Mouse (Mus musculus) cerebellum, adult 2 months (tissue): ENCODE results near the gene Pnn. TPM values are rescaled to one million over a fixed set of nuclear protein-coding genes. Genes with fewer than 3 reads are reported as not detected.

Experiments
- DNase-seq, 2 experiments: peaks; one replicate each; pipeline ENCODE4 v3.0.0; 2021
- H3K27ac ChIP-seq: fragments of 200-500 bp; 2 replicates; pipeline ENCODE4 v1.5.1; 2012; ENCODE audit warnings: low read length, control low read depth, inconsistent platforms; ENCODE audit not compliant: insufficient read depth
- H3K27me3 ChIP-seq: fragments of 200-500 bp; 2 replicates; pipeline ENCODE4 v1.6.1; 2012; ENCODE audit warnings: inconsistent platforms, mild to moderate bottlenecking, low read length, moderate library complexity; ENCODE audit not compliant: control insufficient read depth, insufficient read depth
- H3K4me1 ChIP-seq: fragments of 200-500 bp; 2 replicates; pipeline ENCODE4 v1.6.1; 2011; ENCODE audit warnings: low read length; ENCODE audit not compliant: control insufficient read depth, insufficient read depth
- H3K4me3 ChIP-seq: fragments of 200-500 bp; replicated peaks from 2 replicates; pipeline ENCODE3; 2011; ENCODE audit warnings: mild to moderate bottlenecking, low read depth, low read length, control low read depth; ENCODE audit not compliant: insufficient read depth
- CTCF ChIP-seq: fragments of 200-500 bp; IDR thresholded peaks from 2 replicates; pipeline ENCODE4 v1.5.1; 2011; ENCODE audit warnings: low read depth, mild to moderate bottlenecking, control low read depth, low read length, moderate library complexity, borderline replicate concordance; ENCODE audit not compliant: insufficient read depth
- POLR2A ChIP-seq: fragments of 200-500 bp; IDR thresholded peaks from 2 replicates; pipeline ENCODE4 v1.6.1; 2011; ENCODE audit warnings: low read length, control low read depth, borderline replicate concordance; ENCODE audit not compliant: insufficient read depth
- WGBS: fragments of 180-500 bp; shearing (Covaris S2); methylation state at CpG from one replicate; pipeline ENCODE4 v1.1.7; 2018; 5-methylcytosine and 5-hydroxymethylcytosine counted together
- polyA plus RNA-seq: library from polyadenylated mRNA; depleted of rRNA; stranded (reverse); fragments of >200 nt; gene quantifications from 2 replicates; pipeline ENCODE4 v1.2.3, GENCODE M21; 2012

Pnn gene
- polyA plus RNA-seq, 1 experiment = 81.5 TPM

DNA sequence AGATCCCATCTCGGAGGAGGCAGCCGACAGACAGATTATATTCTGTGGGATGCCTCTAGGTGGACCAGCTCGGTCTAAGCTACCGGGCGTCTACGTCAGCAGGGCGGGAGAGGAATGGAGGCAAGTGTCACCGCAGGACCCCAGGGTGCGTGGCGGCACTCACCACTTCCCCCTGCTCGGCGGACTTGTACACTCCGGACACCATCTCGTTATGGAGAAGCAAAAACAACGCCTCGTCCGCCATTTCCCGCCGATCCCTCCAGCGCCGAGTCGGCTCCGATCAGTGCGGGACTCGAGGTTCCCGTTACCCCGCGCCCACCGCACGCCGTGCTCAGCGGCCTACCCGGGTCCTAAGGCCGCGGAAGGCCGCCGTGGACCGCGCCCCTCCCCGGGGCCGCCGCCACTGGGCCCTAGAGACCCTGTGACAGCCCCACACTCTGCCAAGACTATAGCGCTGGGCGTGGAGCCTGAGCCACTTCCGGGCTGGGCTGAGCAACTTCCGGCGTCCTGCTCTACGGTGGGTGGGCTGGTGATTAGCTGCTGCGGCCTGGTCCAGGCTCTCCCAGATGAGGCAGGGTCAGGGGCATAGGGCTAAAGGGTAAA is 5.6 kb upstream of the Pnn start, which contains the start of gene Trappc6b:
Trappc6b (minus strand) TSS at position 480 of the 603 bp plus-strand sequence.
- H3K27ac ChIP-seq = peak within 1 kb of the TSS; percentile 95
- WGBS = under 1% methylated on average over 49 of the region's 49 CpGs
- H3K4me1 ChIP-seq = peaks cover 3% of the 10 kb centered on the region; the same call in 1 of the 2 replicates
- H3K27me3 ChIP-seq = no peaks in the 10 kb centered on the region
- DNase-seq = peak; percentile 78 to 82
- TF ChIP-seq CTCF = peak; percentile 39; the same call in 1 of the 2 replicates
- peak; percentile 50; the same call in 1 of the 2 replicates for TF ChIP-seq POLR2A
- H3K4me3 ChIP-seq = peak within 1 kb of the TSS; percentile 95

DNA sequence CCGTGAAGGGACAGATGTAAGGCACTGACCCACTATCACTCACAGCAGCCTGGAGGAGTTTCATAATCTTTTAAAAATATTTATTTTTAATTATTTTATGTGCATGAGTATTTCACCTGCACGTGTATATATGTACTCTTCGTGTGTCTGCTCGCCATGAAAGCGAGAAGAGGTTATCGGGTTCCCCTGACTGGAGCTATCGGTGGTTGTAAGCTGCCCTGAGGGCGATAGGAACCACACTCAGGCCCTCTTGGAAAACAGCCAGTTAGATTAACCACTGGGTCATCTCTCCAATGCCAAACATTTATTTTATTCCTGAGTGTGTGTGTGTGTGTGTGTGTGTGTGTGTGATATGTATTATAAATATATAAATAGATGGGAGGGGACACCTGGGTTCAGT is 1.8 kb upstream of the Pnn start:
- WGBS = 86% methylated on average over 8 of the region's 8 CpGs
- H3K27me3 ChIP-seq = no peaks in the 10 kb centered on the region
- H3K4me1 ChIP-seq = peaks cover 5% of the 10 kb centered on the region; the same call in 1 of the 2 replicates
- H3K4me3 ChIP-seq = no peak overlapping the region
- H3K27ac ChIP-seq = no peak overlapping the region
- no peak for TF ChIP-seq CTCF
- no peak for TF ChIP-seq POLR2A
- no peak for DNase-seq

DNA sequence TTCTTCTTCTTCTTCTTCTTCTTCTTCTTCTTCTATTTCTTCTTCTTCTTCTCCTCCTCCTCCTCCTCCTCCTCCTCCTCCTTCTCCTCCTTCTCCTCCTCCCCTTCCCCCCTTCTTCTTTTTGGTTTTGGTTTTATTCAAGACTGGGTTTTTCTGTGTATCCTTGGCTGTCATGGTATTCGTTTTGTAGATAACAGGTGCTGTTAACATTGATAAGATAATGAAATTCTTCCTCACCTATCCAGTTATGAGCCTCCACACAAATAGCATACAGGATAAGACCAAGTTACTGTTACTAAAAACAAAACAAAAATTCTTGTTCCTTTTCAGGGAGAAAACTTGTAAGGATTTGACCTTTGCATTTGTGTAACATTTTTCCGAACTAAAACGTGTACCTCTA is 908 bp upstream of the Pnn start:
- no peak overlapping the region for H3K27ac ChIP-seq
- 73% methylated on average over 3 of the region's 3 CpGs for WGBS

DNA sequence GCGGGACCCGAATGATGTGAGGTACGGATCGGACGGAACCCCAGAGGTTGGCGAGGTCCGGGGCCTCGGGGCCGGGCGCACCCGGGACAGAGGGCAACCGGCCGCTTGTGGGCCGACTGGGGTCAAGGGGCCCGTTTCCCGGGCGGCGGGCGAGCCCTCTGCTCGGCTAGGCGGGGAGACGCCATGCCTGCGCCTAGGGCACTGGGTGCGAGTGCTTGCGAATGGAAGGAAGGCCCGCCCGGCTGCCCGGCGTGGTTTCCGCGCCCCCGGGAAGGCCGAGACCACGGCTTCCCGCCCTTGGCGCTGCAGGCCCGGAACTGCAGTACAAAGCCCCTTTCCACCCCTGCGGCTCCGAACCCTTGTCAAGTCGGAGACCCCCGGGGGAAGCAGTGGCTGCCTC is 411 bp downstream of the Pnn start:
- peak overlapping the region; percentile 94 for H3K4me3 ChIP-seq
- peak overlapping the region; percentile 86 for H3K27ac ChIP-seq
- WGBS = 1% methylated on average over 40 of the region's 41 CpGs
- peaks cover 5% of the 10 kb centered on the region; the same call in 1 of the 2 replicates for H3K4me1 ChIP-seq
- H3K27me3 ChIP-seq = no peaks in the 10 kb centered on the region
- no peak for TF ChIP-seq CTCF
- TF ChIP-seq POLR2A = no peak
- no peak for DNase-seq

More for the DNA sequence above, 908 bp upstream of the Pnn start:
- Histone ChIP-seq H3K27me3 (no peaks in the 10 kb centered on the region), H3K4me3 (peak overlapping the region; percentile 84), H3K4me1 (peaks cover 5% of the 10 kb centered on the region; the same call in 1 of the 2 replicates)
- no peak for TF ChIP-seq POLR2A
- TF ChIP-seq CTCF = no peak
- no peak for DNase-seq

DNA sequence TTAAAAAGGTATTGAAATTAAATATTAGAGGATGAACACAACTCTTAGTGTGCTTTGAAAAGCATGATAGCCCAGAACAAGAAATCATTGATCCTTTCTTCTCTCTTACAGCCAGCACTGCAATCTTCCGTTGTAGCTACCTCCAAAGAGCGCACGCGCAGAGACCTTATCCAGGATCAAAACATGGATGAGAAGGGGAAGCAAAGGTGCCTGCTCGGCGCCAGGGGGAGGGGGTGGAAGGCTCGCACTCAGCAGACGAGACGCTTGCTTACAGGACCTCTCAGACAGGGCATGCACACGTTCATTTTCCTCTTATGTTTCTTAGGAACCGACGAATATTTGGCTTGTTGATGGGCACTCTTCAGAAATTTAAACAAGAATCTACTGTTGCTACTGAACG is 2.1 kb downstream of the Pnn start:
- H3K27me3 ChIP-seq = no peaks in the 10 kb centered on the region
- 90% methylated on average over 13 of the region's 13 CpGs for WGBS
- DNase-seq = no peak
- peaks cover 5% of the 10 kb centered on the region; the same call in 1 of the 2 replicates for H3K4me1 ChIP-seq
- H3K27ac ChIP-seq = no peak overlapping the region
- H3K4me3 ChIP-seq = no peak overlapping the region
- TF ChIP-seq POLR2A (no peak), CTCF (no peak)

DNA sequence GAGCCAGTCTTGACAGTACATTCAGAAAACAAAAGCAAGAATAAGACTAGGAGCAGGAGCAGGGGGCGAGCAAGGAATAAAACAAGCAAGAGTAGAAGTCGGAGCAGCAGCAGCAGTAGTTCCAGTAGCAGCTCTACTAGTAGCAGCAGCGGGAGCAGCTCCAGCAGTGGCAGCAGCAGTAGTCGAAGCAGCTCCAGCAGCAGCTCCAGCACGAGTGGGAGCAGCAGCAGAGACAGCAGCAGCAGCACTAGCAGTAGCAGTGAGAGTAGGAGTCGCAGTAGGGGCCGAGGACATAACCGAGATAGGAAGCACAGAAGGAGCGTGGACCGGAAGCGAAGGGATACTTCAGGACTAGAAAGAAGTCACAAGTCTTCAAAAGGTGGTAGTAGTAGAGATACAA is 5.6 kb downstream of the Pnn start:
- TF ChIP-seq POLR2A = no peak
- no peak for TF ChIP-seq CTCF
- no peak overlapping the region for H3K27ac ChIP-seq
- peaks cover 5% of the 10 kb centered on the region; the same call in 1 of the 2 replicates for H3K4me1 ChIP-seq
- H3K4me3 ChIP-seq = no peak overlapping the region
- DNase-seq = no peak
- WGBS = 89% methylated on average over 11 of the region's 11 CpGs
- no peaks in the 10 kb centered on the region for H3K27me3 ChIP-seq

DNA sequence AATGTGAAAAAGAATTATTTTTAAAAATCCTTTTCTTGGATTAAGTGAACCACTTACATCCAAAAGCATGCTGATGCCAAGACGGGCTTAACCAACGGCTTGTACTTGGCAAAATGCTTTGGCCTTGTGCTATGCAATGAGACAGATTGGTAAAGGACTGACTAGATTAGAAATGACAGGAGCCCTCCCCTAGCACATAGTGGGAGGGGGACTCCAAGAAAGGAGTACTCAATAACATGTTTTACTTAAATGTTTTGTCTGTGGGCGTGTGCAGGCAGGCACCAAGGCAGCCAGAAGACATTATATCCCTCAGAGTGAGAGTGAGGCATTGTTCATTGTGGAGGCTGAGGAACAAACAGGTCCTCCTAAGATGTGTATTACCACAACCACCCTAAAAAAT is 7.4 kb downstream of the Pnn start:
- H3K27me3 ChIP-seq = no peaks in the 10 kb centered on the region
- no peaks in the 10 kb centered on the region for H3K4me1 ChIP-seq
- no peak overlapping the region for H3K4me3 ChIP-seq
- no peak for DNase-seq
- H3K27ac ChIP-seq = no peak overlapping the region
- no peak for TF ChIP-seq POLR2A
- no peak for TF ChIP-seq CTCF
- 19% methylated on average over 3 of the region's 3 CpGs for WGBS

DNA sequence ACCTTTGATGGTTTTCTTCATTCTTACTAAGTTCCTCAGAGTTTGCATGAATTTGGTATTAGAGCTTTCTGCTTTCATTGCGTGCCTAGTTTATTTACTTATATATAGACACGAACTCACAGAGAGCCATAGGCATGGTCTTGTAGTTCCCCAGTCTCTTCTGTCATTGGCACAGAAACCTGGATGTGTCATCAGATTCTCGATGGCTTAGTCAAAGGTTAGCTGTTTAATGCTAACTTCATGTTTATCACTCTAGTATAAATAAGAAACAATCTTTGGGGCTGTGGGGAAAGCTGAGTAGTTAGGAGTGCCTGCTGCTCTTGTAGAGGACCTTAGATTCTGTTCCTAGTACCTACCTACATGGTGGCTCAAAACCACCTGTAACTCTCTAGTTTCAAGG is 10.3 kb downstream of the Pnn start:
- WGBS = 90% methylated on average over 3 of the region's 3 CpGs
- no peak overlapping the region for H3K4me3 ChIP-seq
- TF ChIP-seq CTCF (no peak), POLR2A (no peak)
- DNase-seq = no peak
- H3K4me1 ChIP-seq = no peaks in the 10 kb centered on the region
- no peak overlapping the region for H3K27ac ChIP-seq
- H3K27me3 ChIP-seq = no peaks in the 10 kb centered on the region
